Mouse (Mus musculus) midbrain, embryonic 14.5 days (tissue): ENCODE data around the gene Angptl2. TPM values are rescaled to one million over a fixed set of nuclear protein-coding genes. Genes with fewer than 3 reads are reported as not detected.
A peak's percentile ranks its signal among the peaks of the same experiment; 100 is the strongest.

Source experiments
- ATAC-seq: fragments of 200-750 bp; cut with Nextera tagmentation; 2 replicates; pipeline ENCODE4 v1.8.0; 2017; ENCODE audit warnings: moderate number of reproducible peaks, moderate library complexity; ENCODE audit not compliant: low FRiP score, low TSS enrichment
- DNase-seq: peaks from one replicate; pipeline ENCODE4 v3.0.0-alpha.2; 2015
- H3K27ac ChIP-seq: fragments of 300-500 bp; sonication (generic); replicated peaks from 2 replicates; pipeline ENCODE4 v1.5.1; 2014; ENCODE audit warnings: mild to moderate bottlenecking, low read depth, low read length, moderate library complexity
- H3K27me3 ChIP-seq: fragments of 300-500 bp; sonication (generic); 2 replicates; pipeline ENCODE4 v1.6.1; 2014; ENCODE audit warnings: low read length, control low read depth, mixed read lengths; ENCODE audit not compliant: control insufficient read depth, insufficient read depth
- H3K36me3 ChIP-seq: fragments of 300-500 bp; sonication (generic); 2 replicates; pipeline ENCODE4 v1.6.1; 2014; ENCODE audit warnings: low read length, control low read depth; ENCODE audit not compliant: control insufficient read depth, insufficient read depth
- H3K4me1 ChIP-seq: fragments of 300-500 bp; sonication (generic); 2 replicates; pipeline ENCODE4 v1.6.1; 2014; ENCODE audit warnings: mild to moderate bottlenecking, antibody characterized with exemption, low read length, control low read depth; ENCODE audit not compliant: control insufficient read depth, insufficient read depth
- H3K4me2 ChIP-seq: fragments of 300-500 bp; sonication (generic); 2 replicates; pipeline ENCODE4 v1.6.1; 2014; ENCODE audit warnings: mild to moderate bottlenecking, low read length, moderate library complexity
- H3K4me3 ChIP-seq: fragments of 300-500 bp; sonication (generic); replicated peaks from 2 replicates; pipeline ENCODE4 v1.5.1; 2014; ENCODE audit warnings: low read depth, low read length
- H3K9ac ChIP-seq: fragments of 300-500 bp; sonication (generic); replicated peaks from 2 replicates; pipeline ENCODE4 v1.6.1; 2014; ENCODE audit warnings: mild to moderate bottlenecking, low read length, moderate library complexity
- H3K9me3 ChIP-seq: fragments of 300-500 bp; sonication (generic); 2 replicates; pipeline ENCODE4 v1.6.1; 2016; ENCODE audit warnings: low read length, control low read depth, mixed read lengths; ENCODE audit not compliant: control insufficient read depth
- WGBS: fragments of 180-500 bp; shearing (Covaris S2); extraction: QIAGEN DNeasy Blood & Tissue Kit; methylation state at CpG from one replicate; pipeline ENCODE4 v1.1.7; 2014; 5-methylcytosine and 5-hydroxymethylcytosine counted together
- polyA plus RNA-seq: library from polyadenylated mRNA; unstranded; fragments of >200 nt; fragmentation: Nextera tagmentation; extraction: Ambion mirVana; gene quantifications from 2 replicates; pipeline ENCODE4 v1.2.1, GENCODE M21; 2014

Angptl2 gene
- polyA plus RNA-seq, 1 experiment from 2014 or later: 10.1 TPM

- Histone ChIP-seq H3K27ac (peak overlapping the region; percentile 8; the same call in 1 of the 2 replicates), H3K4me1 (no peaks in the 10 kb centered on the region), H3K36me3 (peaks cover 21% of the 10 kb centered on the region), H3K4me3 (no peak overlapping the region), H3K27me3 (no peaks in the 10 kb centered on the region), H3K9me3 (no peaks in the 10 kb centered on the region), H3K4me2 (no peak overlapping the region), H3K9ac (no peak overlapping the region)
- DNase-seq (peak; percentile 18), ATAC-seq (no peak)
- WGBS: 83% methylated on average over 3 of the region's 3 CpGs
These were observed 49.9 kb downstream of the Angptl2 start for GRCm38 (mm10) chr2:33265793-33266192.

GRCm38 (mm10) chr2:33267075-33267474 lies 51.2 kb downstream of the Angptl2 start:
- Histone ChIP-seq H3K9ac (no peak overlapping the region), H3K4me1 (no peaks in the 10 kb centered on the region), H3K4me3 (no peak overlapping the region), H3K9me3 (no peaks in the 10 kb centered on the region), H3K36me3 (peaks cover 16% of the 10 kb centered on the region; the same call in 1 of the 2 replicates), H3K27ac (no peak overlapping the region), H3K4me2 (no peak overlapping the region), H3K27me3 (no peaks in the 10 kb centered on the region)
- ATAC-seq: no peak
- peak; percentile 23 for DNase-seq
- WGBS: 85% methylated on average over 1 of the region's 1 CpGs

GRCm38 (mm10) chr2:33268384-33269131 lies 52.7 kb downstream of the Angptl2 start:
- H3K9me3 ChIP-seq: no peaks in the 10 kb centered on the region
- 84% methylated on average over 6 of the region's 6 CpGs for WGBS

GRCm38 (mm10) chr2:33269132-33269493 lies 53.2 kb downstream of the Angptl2 start:
- no peak for DNase-seq
- Histone ChIP-seq H3K4me2 (no peak overlapping the region), H3K27ac (no peak overlapping the region), H3K4me3 (no peak overlapping the region), H3K27me3 (no peaks in the 10 kb centered on the region), H3K36me3 (peaks cover 24% of the 10 kb centered on the region), H3K9me3 (no peaks in the 10 kb centered on the region), H3K4me1 (no peaks in the 10 kb centered on the region), H3K9ac (no peak overlapping the region)
- WGBS: 94% methylated on average over 2 of the region's 2 CpGs
- no peak for ATAC-seq

More at GRCm38 (mm10) chr2:33268384-33269131, 52.7 kb downstream of the Angptl2 start:
- Histone ChIP-seq H3K27ac (no peak overlapping the region), H3K9ac (no peak overlapping the region), H3K4me3 (no peak overlapping the region), H3K36me3 (peaks cover 24% of the 10 kb centered on the region), H3K4me2 (no peak overlapping the region), H3K27me3 (no peaks in the 10 kb centered on the region), H3K4me1 (no peaks in the 10 kb centered on the region)
- no peak for ATAC-seq
- no peak for DNase-seq

- no peak overlapping the region for H3K9ac ChIP-seq
- H3K27me3 ChIP-seq: no peaks in the 10 kb centered on the region
- H3K9me3 ChIP-seq: no peaks in the 10 kb centered on the region
- ATAC-seq (no peak), DNase-seq (no peak)
- 96% methylated on average over 2 of the region's 2 CpGs for WGBS
- H3K36me3 ChIP-seq: peaks cover 34% of the 10 kb centered on the region
- H3K4me2 ChIP-seq: no peak overlapping the region
- no peak overlapping the region for H3K27ac ChIP-seq
- no peaks in the 10 kb centered on the region for H3K4me1 ChIP-seq
- H3K4me3 ChIP-seq: no peak overlapping the region
These were observed 54.7 kb downstream of the Angptl2 start for GRCm38 (mm10) chr2:33270569-33270968.

GRCm38 (mm10) chr2:33271511-33271910 lies 55.6 kb downstream of the Angptl2 start:
- DNase-seq (no peak), ATAC-seq (no peak)

GRCm38 (mm10) chr2:33272665-33273439 lies 57.0 kb downstream of the Angptl2 start:
- Histone ChIP-seq H3K9ac (no peak overlapping the region), H3K4me3 (no peak overlapping the region), H3K4me2 (no peak overlapping the region), H3K4me1 (no peaks in the 10 kb centered on the region), H3K36me3 (peaks cover 38% of the 10 kb centered on the region), H3K27ac (no peak overlapping the region), H3K9me3 (no peaks in the 10 kb centered on the region), H3K27me3 (no peaks in the 10 kb centered on the region)
- DNase-seq (no peak), ATAC-seq (no peak)
- 88% methylated on average over 4 of the region's 4 CpGs for WGBS

More at GRCm38 (mm10) chr2:33271511-33271910, 55.6 kb downstream of the Angptl2 start:
- H3K9ac ChIP-seq: no peak overlapping the region
- H3K4me2 ChIP-seq: no peak overlapping the region
- H3K9me3 ChIP-seq: no peaks in the 10 kb centered on the region
- WGBS: 73% methylated on average over 1 of the region's 1 CpGs
- no peaks in the 10 kb centered on the region for H3K4me1 ChIP-seq
- H3K4me3 ChIP-seq: no peak overlapping the region
- H3K27me3 ChIP-seq: no peaks in the 10 kb centered on the region
- no peak overlapping the region for H3K27ac ChIP-seq
- peaks cover 34% of the 10 kb centered on the region for H3K36me3 ChIP-seq

- 85% methylated on average over 12 of the region's 12 CpGs for WGBS
These were observed 59.0 kb downstream of the Angptl2 start for GRCm38 (mm10) chr2:33274719-33275490.

More at GRCm38 (mm10) chr2:33274719-33275490, 59.0 kb downstream of the Angptl2 start:
- Histone ChIP-seq H3K4me1 (no peaks in the 10 kb centered on the region), H3K4me3 (no peak overlapping the region), H3K9me3 (no peaks in the 10 kb centered on the region), H3K36me3 (peaks cover 26% of the 10 kb centered on the region), H3K4me2 (no peak overlapping the region), H3K27me3 (no peaks in the 10 kb centered on the region), H3K9ac (no peak overlapping the region), H3K27ac (no peak overlapping the region)
- no peak for ATAC-seq
- no peak for DNase-seq
